Mouse (Mus musculus) stomach, postnatal 0 days (tissue): ENCODE data around the gene Vangl2. TPM values are rescaled to one million over a fixed set of nuclear protein-coding genes. Genes with fewer than 3 reads are reported as not detected.

ENCODE experiments used
- ATAC-seq: fragments of 200-750 bp; cut with Nextera tagmentation; 2 replicates; pipeline ENCODE4 v1.8.0; 2017; ENCODE audit not compliant: low FRiP score, low TSS enrichment
- DNase-seq: peaks from one replicate; pipeline ENCODE4 v3.0.0-alpha.2; 2016; ENCODE audit warnings: low spot score
- H3K27ac ChIP-seq: fragments of 300-500 bp; sonication (generic); replicated peaks from 2 replicates; pipeline ENCODE4 v1.5.1; 2014; ENCODE audit warnings: mild to moderate bottlenecking, control low read depth
- H3K27me3 ChIP-seq: fragments of 300-500 bp; sonication (generic); 2 replicates; pipeline ENCODE4 v1.6.1; 2014; ENCODE audit warnings: low read length; ENCODE audit not compliant: control insufficient read depth, insufficient read depth
- H3K36me3 ChIP-seq: fragments of 300-500 bp; sonication (generic); 2 replicates; pipeline ENCODE4 v1.6.1; 2014; ENCODE audit warnings: low read length, mixed read lengths; ENCODE audit not compliant: control insufficient read depth, insufficient read depth
- H3K4me1 ChIP-seq: fragments of 300-500 bp; sonication (generic); replicated peaks from 2 replicates; pipeline ENCODE4 v1.6.1; 2014; ENCODE audit warnings: antibody characterized with exemption; ENCODE audit not compliant: control insufficient read depth, insufficient read depth
- H3K4me2 ChIP-seq: fragments of 300-500 bp; sonication (generic); replicated peaks from 2 replicates; pipeline ENCODE4 v1.6.1; 2014; ENCODE audit warnings: low read depth, mild to moderate bottlenecking, control low read depth, moderate library complexity
- H3K4me3 ChIP-seq: fragments of 300-500 bp; sonication (generic); 2 replicates; pipeline ENCODE4 v1.5.1; 2014; ENCODE audit warnings: low read depth, low read length, control low read depth
- H3K9ac ChIP-seq: fragments of 300-500 bp; sonication (generic); 2 replicates; pipeline ENCODE4 v1.6.1; 2014; ENCODE audit warnings: mild to moderate bottlenecking, low read length, control low read depth, mixed read lengths
- H3K9me3 ChIP-seq: fragments of 300-500 bp; sonication (generic); 2 replicates; pipeline ENCODE4 v1.6.1; 2016; ENCODE audit warnings: low read length; ENCODE audit not compliant: control insufficient read depth
- CTCF ChIP-seq: IDR thresholded peaks from 2 replicates; pipeline ENCODE4 v1.5.1; 2016; ENCODE audit warnings: antibody characterized with exemption, low read depth, mild to moderate bottlenecking, moderate library complexity
- EP300 ChIP-seq: optimal IDR thresholded peaks from 2 replicates; pipeline ENCODE3; 2016; ENCODE audit warnings: antibody characterized with exemption
- WGBS: fragments of 180-500 bp; shearing (Covaris S2); extraction: QIAGEN DNeasy Blood & Tissue Kit; methylation state at CpG from one replicate; pipeline ENCODE4 v1.1.7; 2014; 5-methylcytosine and 5-hydroxymethylcytosine counted together
- polyA plus RNA-seq: library from polyadenylated mRNA; unstranded; fragments of >200 nt; fragmentation: Nextera tagmentation; extraction: Ambion mirVana; gene quantifications from 2 replicates; pipeline ENCODE4 v1.2.1, GENCODE M21; 2015

The Vangl2 gene
- polyA plus RNA-seq, 1 experiment from 2014 or later, result 5.4 TPM

DNA sequence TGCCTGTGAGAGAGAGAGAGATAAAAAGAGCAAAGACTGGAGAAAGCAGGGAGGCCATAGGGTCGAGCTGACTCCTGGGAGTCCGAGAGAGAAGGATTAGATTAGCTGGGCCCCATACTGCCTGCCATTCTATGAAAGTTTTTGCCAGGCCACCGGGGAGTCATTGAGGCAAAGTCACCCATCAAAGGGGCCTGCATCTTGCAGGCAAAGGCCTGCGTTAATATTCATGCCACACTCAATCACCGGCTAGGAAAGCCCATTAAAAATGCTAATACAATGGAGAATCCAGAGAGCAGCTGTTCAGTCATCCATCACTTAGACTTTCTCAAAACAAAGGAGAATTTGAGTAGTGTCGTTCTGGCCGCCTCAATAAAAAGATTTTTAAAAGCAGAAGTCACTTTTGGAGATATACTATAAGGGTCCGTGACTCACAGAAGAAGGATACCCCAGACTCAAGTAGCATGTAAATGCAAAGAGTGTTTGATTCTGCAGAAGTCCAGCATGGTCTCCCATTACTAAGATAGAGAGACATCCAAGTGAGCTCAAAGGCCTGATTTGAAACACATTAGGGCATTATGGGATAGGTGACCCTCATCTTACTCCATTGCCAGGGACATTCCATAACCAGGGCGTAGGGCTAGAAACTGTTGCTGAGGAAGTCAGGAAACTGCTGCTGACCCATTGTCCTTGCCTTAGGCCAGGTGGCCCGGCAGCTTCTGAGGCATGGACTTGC lies 57.2 kb downstream of the Vangl2 start:
- ATAC-seq, result no peak

DNA sequence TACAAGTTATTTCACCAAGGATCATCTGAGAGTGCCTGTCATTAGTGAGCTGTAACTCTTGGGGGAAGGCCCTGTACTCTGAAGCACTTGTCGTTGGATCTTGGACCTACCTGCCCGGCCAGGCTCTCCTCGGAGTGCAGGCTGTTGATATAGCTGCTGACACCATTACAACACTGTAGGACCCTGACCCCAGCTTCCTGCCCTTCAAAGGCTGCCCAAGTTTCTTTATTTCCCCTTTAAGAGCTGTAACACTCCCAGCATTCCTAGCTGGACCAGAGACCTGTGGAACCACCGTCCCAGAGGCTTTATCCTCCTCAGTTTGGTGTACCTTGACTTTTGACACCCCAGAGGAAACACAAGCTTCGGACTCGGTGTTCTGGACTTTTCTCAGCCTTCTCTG lies 59.0 kb downstream of the Vangl2 start:
- Histone ChIP-seq H3K4me1 (no peaks in the 10 kb centered on the region), H3K9ac (no peak overlapping the region), H3K4me3 (no peak overlapping the region), H3K27me3 (no peaks in the 10 kb centered on the region), H3K4me2 (no peak overlapping the region), H3K27ac (no peak overlapping the region), H3K36me3 (no peaks in the 10 kb centered on the region), H3K9me3 (no peaks in the 10 kb centered on the region)
- ATAC-seq (no peak), DNase-seq (no peak)
- TF ChIP-seq EP300 (no peak), CTCF (no peak)
- WGBS, result 84% methylated on average over 6 of the region's 6 CpGs

More for the DNA sequence above, 57.2 kb downstream of the Vangl2 start:
- DNase-seq, result no peak
- Histone ChIP-seq H3K36me3 (no peaks in the 10 kb centered on the region), H3K9ac (no peak overlapping the region), H3K27ac (no peak overlapping the region), H3K4me1 (no peaks in the 10 kb centered on the region), H3K4me2 (no peak overlapping the region), H3K27me3 (no peaks in the 10 kb centered on the region), H3K9me3 (no peaks in the 10 kb centered on the region), H3K4me3 (no peak overlapping the region)
- TF ChIP-seq EP300 (no peak), CTCF (no peak)
- 49% methylated on average over 10 of the region's 10 CpGs for WGBS

DNA sequence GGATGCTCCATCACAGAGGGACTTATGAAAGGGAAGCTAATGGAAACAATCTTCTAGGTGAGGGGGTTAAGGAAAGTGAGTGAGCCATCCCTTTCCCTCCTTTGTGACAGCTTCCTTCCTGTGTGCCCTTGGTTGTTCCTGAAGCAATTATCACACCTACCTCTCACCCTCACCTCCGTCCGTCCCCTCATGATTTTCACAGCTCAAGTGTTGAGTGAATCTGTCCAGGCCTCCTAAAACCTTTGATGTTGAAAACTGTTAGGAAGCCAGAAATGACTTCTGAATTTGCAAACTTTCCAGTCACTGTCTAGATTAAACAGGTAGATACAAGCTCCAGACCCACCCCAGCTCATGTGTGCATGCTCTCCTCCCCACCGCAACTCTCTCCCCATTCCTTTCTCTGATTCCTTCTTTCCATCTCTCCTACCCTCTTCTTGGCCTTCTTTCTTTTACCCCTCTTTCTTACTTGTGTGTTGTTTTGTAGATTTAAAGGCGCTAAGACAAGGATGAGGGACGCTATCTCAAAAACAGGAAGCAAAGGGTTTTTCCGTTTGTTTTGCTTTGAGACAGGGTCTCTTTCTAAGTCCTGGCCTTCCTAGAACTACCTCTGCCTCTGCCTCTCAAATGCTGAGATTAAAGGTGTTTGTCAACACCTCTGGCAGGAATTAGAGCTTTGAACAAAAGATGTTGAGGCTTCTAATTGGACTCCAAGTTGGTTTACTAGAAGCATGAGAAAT lies 62.0 kb downstream of the Vangl2 start:
- WGBS, result 74% methylated on average over 6 of the region's 6 CpGs
- Histone ChIP-seq H3K27ac (no peak overlapping the region), H3K4me1 (no peaks in the 10 kb centered on the region), H3K9ac (no peak overlapping the region), H3K27me3 (no peaks in the 10 kb centered on the region), H3K36me3 (no peaks in the 10 kb centered on the region), H3K9me3 (no peaks in the 10 kb centered on the region), H3K4me2 (no peak overlapping the region), H3K4me3 (no peak overlapping the region)
- no peak for TF ChIP-seq EP300
- TF ChIP-seq CTCF, result no peak
- no peak for ATAC-seq
- DNase-seq, result no peak

DNA sequence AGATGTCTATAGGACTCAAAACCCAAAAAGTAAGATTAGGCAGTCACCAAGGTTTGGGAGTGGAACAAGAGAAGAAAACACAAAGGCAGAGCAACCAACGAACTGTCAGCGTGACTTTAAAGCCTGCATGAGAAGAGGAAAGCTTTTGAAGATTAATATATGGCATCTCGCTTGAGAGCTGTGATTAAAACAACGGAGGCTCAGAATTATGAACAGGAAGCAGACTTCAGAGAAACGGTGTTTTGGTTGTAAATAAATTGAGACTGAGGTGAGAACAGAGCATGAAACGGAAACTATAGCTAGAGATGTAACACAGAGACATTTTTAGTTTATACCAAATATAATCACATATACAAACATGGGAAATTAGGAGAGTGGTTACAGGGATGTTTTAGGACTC lies 64.6 kb downstream of the Vangl2 start:
- Histone ChIP-seq H3K4me3 (no peak overlapping the region), H3K27me3 (no peaks in the 10 kb centered on the region), H3K4me2 (no peak overlapping the region), H3K27ac (no peak overlapping the region), H3K36me3 (no peaks in the 10 kb centered on the region), H3K9me3 (no peaks in the 10 kb centered on the region), H3K9ac (no peak overlapping the region), H3K4me1 (no peaks in the 10 kb centered on the region)
- no peak for DNase-seq
- no peak for TF ChIP-seq CTCF
- TF ChIP-seq EP300, result no peak
- 61% methylated on average over 6 of the region's 6 CpGs for WGBS
- ATAC-seq, result no peak

DNA sequence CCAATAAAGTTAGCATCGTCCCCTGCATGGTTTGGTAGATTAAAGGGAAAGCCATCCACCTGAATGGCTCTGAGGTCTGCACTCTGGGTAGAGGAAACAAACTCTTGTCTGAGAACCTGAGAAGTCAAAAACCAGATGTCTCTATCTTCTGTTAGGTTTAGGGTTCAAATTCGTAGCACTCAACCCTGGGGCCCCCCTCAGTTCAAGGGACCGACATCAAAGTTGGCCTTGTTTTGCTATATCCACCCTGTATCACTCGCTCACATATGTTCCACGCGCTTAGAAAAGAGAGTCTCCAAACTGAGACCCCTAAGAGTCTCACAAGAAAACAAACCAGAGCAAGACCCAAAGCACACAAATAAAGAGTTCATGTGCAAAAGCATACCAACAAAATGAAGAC lies 66.5 kb downstream of the Vangl2 start:
- no peak for TF ChIP-seq EP300
- TF ChIP-seq CTCF, result no peak
- H3K36me3 ChIP-seq, result no peaks in the 10 kb centered on the region
- no peak for ATAC-seq
- H3K4me1 ChIP-seq, result no peaks in the 10 kb centered on the region
- DNase-seq, result no peak
- no peak overlapping the region for H3K27ac ChIP-seq
- H3K9ac ChIP-seq, result no peak overlapping the region
- no peaks in the 10 kb centered on the region for H3K27me3 ChIP-seq
- H3K9me3 ChIP-seq, result no peaks in the 10 kb centered on the region
- WGBS, result 80% methylated on average over 6 of the region's 6 CpGs
- H3K4me3 ChIP-seq, result no peak overlapping the region
- no peak overlapping the region for H3K4me2 ChIP-seq

DNA sequence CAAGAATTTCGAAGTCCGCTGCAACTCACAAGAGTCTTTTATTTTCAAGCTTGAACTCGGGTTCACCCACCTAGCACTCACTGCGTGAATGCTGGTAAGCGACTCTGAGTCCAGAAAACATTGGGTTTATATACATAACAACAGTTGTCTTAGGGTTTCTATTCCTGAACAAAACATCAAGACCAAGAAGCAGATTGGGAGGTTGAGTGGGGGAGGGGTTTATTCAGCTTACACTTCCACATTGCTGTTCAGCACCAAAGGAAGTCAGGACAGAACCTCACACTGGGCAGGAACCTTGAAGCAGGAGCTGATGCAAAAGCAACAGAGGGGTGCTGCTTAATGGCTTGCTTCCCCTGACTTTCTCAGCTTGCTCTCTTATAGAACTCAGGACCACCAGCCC lies 67.5 kb downstream of the Vangl2 start:
- ATAC-seq, result no peak
- WGBS, result 91% methylated on average over 5 of the region's 5 CpGs
- no peak for DNase-seq

More for the DNA sequence above, 67.5 kb downstream of the Vangl2 start:
- no peak overlapping the region for H3K27ac ChIP-seq
- no peak overlapping the region for H3K4me3 ChIP-seq
- no peak overlapping the region for H3K9ac ChIP-seq
- H3K36me3 ChIP-seq, result no peaks in the 10 kb centered on the region
- H3K9me3 ChIP-seq, result no peaks in the 10 kb centered on the region
- no peak overlapping the region for H3K4me2 ChIP-seq
- H3K27me3 ChIP-seq, result no peaks in the 10 kb centered on the region
- no peaks in the 10 kb centered on the region for H3K4me1 ChIP-seq
- TF ChIP-seq EP300 (no peak), CTCF (no peak)
